Mouse (Mus musculus) G1E (cell line): ENCODE results near the gene Pigt. TPM values are rescaled to one million over a fixed set of nuclear protein-coding genes. Genes with fewer than 3 reads are reported as not detected.
A peak's percentile ranks its signal among the peaks of the same experiment; 100 is the strongest.

ENCODE experiments used
- ATAC-seq: 2 replicates; pipeline ENCODE4 v1.8.0; 2016; ENCODE audit warnings: mild to moderate bottlenecking; ENCODE audit not compliant: insufficient number of reproducible peaks, poor library complexity, low FRiP score, severe bottlenecking; ENCODE audit errors: extremely low read depth
- DNase-seq: peaks from one replicate; pipeline ENCODE4 v3.0.0; 2012; ENCODE audit warnings: low spot score
- H3K27me3 ChIP-seq: 2 replicates; pipeline ENCODE4 v1.6.1; 2012; ENCODE audit warnings: mild to moderate bottlenecking, low read length, inconsistent platforms; ENCODE audit not compliant: insufficient read depth
- H3K36me3 ChIP-seq: replicated peaks from 2 replicates; pipeline ENCODE3; 2012; ENCODE audit warnings: mild to moderate bottlenecking, inconsistent platforms
- H3K4me1 ChIP-seq: 2 replicates; pipeline ENCODE4 v1.6.1; 2012; ENCODE audit warnings: low read depth, low read length, inconsistent platforms, mixed read lengths; ENCODE audit not compliant: insufficient read depth
- H3K4me3 ChIP-seq: 2 replicates; pipeline ENCODE4 v1.5.1; 2012; ENCODE audit warnings: low read depth, mild to moderate bottlenecking, inconsistent platforms, low read length, moderate library complexity, mixed read lengths
- H3K9me3 ChIP-seq: replicated peaks from 2 replicates; pipeline ENCODE4 v1.6.1; 2012; ENCODE audit warnings: inconsistent platforms
- CTCF ChIP-seq: IDR thresholded peaks from 2 replicates; pipeline ENCODE4 v1.5.1; 2012; ENCODE audit warnings: low read depth, low read length, inconsistent platforms, mixed read lengths
- GATA1 ChIP-seq: IDR thresholded peaks from 2 replicates; pipeline ENCODE4 v1.6.1; 2012; ENCODE audit warnings: borderline replicate concordance, low read length, inconsistent platforms, mixed read lengths
- GATA2 ChIP-seq: IDR thresholded peaks from 2 replicates; pipeline ENCODE4 v1.6.1; 2012; ENCODE audit warnings: low read depth, low read length, inconsistent platforms, borderline replicate concordance
- POLR2AphosphoS5 ChIP-seq: IDR thresholded peaks from 2 replicates; pipeline ENCODE4 v1.6.1; 2012; ENCODE audit warnings: low read depth, low read length, inconsistent platforms; ENCODE audit not compliant: insufficient replicate concordance
- TAL1 ChIP-seq: conservative IDR thresholded peaks from 2 replicates; pipeline ENCODE4 v1.6.1; 2012; ENCODE audit warnings: low read depth, low read length, inconsistent platforms, mixed read lengths
- polyA plus RNA-seq: library from polyadenylated mRNA; stranded (reverse); fragments of >175 nt; gene quantifications from 2 replicates; pipeline ENCODE4 v1.2.3, GENCODE M21; 2012
- total RNA-seq, 2 experiments: library from RNA; stranded (forward) in 1 of 2; stranded (reverse) in 1 of 2; fragments of 200-1000 nt in 1 of 2; fragments of >200 nt in 1 of 2; fragmentation: Nextera tagmentation in 1 of 2; gene quantifications; 2 replicates each; pipeline ENCODE4 v1.2.3; 2014 to 2017

Pigt gene
- total and polyA plus RNA-seq, 3 experiments = 23.2 to 81.0 (median 68.5) TPM

DNA sequence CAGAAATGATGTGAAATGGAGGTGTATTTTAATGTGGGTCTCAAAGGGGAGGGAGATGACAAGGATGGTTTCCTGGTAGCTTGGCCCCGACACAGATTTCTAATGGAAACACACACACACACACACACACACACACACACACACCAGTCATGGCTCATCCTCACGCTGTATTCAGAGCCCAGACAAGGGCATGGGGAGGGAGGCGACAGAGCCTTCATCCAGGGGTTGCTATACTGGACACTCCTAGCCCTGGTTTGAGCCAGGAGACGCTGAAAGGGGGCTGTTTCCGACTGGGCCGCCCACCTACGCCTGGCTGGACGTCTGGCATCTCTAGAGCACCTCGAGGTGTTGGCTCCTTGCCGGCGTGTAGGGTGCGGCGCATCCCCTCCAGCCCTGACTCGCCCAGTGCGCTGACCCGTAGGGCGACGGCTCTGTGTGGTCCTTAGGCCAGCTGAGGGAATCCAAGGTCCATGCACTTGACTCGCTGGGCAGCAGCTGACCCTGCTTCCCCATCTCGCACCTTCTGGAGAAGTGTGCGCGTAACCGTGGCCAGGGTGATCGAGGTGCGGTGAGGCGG, 11.6 kb upstream of the Pigt start, which contains the start of gene Dbndd2:
Dbndd2 (plus strand) TSS at position 426 of the 577 bp plus-strand sequence.
- Histone ChIP-seq H3K27me3 (peaks cover 13% of the 10 kb centered on the region; the same call in 1 of the 2 replicates), H3K4me3 (peak within 1 kb of the TSS; percentile 78), H3K36me3 (peaks cover 42% of the 10 kb centered on the region), H3K9me3 (no peaks in the 10 kb centered on the region), H3K4me1 (peaks cover 26% of the 10 kb centered on the region)
- ATAC-seq (no peak), DNase-seq (peak; percentile 33)
- no peak for TF ChIP-seq TAL1
- TF ChIP-seq POLR2AphosphoS5 = no peak
- no peak for TF ChIP-seq GATA1
- TF ChIP-seq CTCF = no peak

DNA sequence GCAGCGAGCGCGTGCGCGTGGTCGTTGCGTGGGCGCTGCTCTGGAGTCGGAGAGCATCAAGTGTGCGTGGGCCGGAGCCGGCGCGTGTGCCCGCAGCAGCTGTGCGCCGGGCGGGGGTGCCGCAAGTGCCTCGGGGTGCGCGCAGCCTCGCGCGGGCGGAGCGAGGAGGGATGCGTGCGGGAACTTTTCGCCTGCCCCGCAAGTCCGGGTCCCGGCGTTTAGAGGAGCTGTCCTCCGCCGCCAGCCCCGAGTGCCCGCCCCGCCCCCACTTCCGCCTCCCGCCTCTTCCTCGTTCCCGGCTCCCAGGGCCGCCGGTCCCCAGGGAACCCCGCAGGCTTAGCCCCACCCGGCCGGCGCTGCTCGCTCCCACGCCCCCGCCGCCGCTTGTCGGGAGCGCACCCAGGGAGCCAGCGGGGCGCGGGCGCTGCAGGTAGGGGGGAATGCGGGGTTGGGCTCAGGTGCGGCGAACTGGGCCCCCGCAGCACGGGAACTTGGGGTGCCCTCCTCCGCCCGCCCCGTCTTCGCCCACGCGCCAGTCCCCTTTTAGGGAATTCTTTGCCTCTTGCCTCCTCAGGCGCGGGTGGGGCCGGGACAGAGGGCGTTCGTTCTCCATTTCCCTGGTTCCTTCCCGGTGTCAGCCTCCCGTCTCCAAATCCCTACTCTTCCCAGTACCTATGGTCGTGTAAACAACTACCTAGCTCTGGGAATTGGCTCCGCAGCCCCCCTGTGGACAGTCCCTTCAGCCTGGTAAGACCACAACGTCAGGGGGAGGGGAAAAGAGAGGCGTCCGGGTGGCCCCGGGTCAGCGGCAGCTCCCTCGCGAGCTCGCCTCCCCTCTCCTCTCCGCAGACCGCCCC, 10.8 kb upstream of the Pigt start:
- Histone ChIP-seq H3K27me3 (peaks cover 13% of the 10 kb centered on the region; the same call in 1 of the 2 replicates), H3K36me3 (peaks cover 47% of the 10 kb centered on the region), H3K9me3 (no peaks in the 10 kb centered on the region), H3K4me3 (peak overlapping the region; percentile 78), H3K4me1 (peaks cover 26% of the 10 kb centered on the region)
- no peak; the same call in 1 of the 2 replicates for ATAC-seq
- no peak for TF ChIP-seq POLR2AphosphoS5
- DNase-seq = peak; percentile 51

DNA sequence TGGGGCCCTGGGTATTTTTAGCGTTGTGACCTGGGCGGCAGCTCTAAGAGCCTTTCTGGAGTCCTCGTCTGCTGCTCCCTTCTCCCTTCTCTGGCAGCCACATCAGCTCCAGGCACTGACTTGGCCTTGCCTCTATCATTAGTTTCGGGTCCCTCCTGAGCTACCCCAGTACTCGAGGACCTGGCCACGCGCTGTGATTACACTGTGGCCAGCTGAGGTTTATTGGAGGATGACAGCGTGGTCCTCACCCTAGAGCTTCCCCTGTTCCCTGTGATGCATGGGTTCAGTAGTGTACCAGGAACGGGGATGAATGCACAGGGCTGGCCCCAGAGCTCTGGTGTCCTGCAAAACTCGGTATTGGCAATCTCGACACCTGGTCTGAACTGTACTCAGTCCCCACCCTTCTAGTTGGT, 10.2 kb upstream of the Pigt start:
- H3K4me3 ChIP-seq = peak overlapping the region; percentile 78; the same call in 1 of the 2 replicates
- H3K27me3 ChIP-seq = peaks cover 13% of the 10 kb centered on the region; the same call in 1 of the 2 replicates
- peaks cover 26% of the 10 kb centered on the region for H3K4me1 ChIP-seq
- DNase-seq (no peak), ATAC-seq (no peak)
- H3K9me3 ChIP-seq = no peaks in the 10 kb centered on the region
- TF ChIP-seq CTCF (no peak), GATA2 (no peak), GATA1 (no peak), TAL1 (no peak), POLR2AphosphoS5 (no peak)
- H3K36me3 ChIP-seq = peaks cover 48% of the 10 kb centered on the region

GRCm38 (mm10) chr2:164487812-164488211, 9.5 kb upstream of the Pigt start:
- Histone ChIP-seq H3K4me3 (no peak overlapping the region), H3K27me3 (peaks cover 13% of the 10 kb centered on the region; the same call in 1 of the 2 replicates), H3K36me3 (peaks cover 45% of the 10 kb centered on the region), H3K4me1 (peaks cover 26% of the 10 kb centered on the region), H3K9me3 (no peaks in the 10 kb centered on the region)
- ATAC-seq (no peak), DNase-seq (no peak)
- TF ChIP-seq POLR2AphosphoS5 (no peak), TAL1 (no peak), CTCF (no peak), GATA2 (no peak), GATA1 (no peak)

- no peaks in the 10 kb centered on the region for H3K27me3 ChIP-seq
- H3K9me3 ChIP-seq = no peaks in the 10 kb centered on the region
- peaks cover 25% of the 10 kb centered on the region for H3K36me3 ChIP-seq
- TF ChIP-seq CTCF (no peak), POLR2AphosphoS5 (no peak), TAL1 (no peak), GATA2 (no peak), GATA1 (no peak)
- ATAC-seq = no peak
- no peak overlapping the region for H3K4me3 ChIP-seq
- DNase-seq = no peak
- H3K4me1 ChIP-seq = peaks cover 14% of the 10 kb centered on the region
These were observed 3.2 kb upstream of the Pigt start for GRCm38 (mm10) chr2:164494126-164494525.

DNA sequence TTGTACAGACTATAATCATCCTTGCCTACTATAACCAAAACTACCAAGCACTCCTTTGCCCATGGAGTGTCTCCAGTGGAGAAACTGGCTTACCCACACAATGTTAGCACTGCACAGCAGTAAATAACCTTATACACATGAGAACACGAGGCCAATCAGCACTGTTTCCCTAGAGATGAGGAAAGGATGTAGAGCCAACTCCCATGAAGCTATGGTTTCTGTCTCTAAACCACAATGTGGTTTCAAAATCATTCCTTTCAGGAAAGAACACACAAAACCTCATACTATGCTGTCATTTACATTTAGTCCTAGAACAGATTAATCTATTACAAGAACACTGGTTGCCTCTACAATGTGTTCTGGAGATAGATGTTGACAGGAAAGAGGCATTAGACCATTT, 989 bp upstream of the Pigt start:
- Histone ChIP-seq H3K9me3 (no peaks in the 10 kb centered on the region), H3K27me3 (no peaks in the 10 kb centered on the region), H3K4me1 (peaks cover 24% of the 10 kb centered on the region), H3K4me3 (peak overlapping the region; percentile 91; the same call in 1 of the 2 replicates), H3K36me3 (peaks cover 31% of the 10 kb centered on the region)
- no peak for DNase-seq
- ATAC-seq = no peak
- TF ChIP-seq GATA1 (no peak), POLR2AphosphoS5 (no peak), GATA2 (no peak), CTCF (no peak), TAL1 (no peak)
